Mouse (Mus musculus): ENCODE measurements around the gene Cep97.

GRCm38 (mm10) chr16:55893410-55894107 is 41.1 kb downstream of the Cep97 start:
- TF ChIP-seq MAFK (IDR thresholded peaks at IDR 0.05; ENCODE audit: insufficient read depth, low read depth, low read length) (no peak), CHD2 (IDR thresholded peaks at IDR 0.05; ENCODE audit: low read depth, low read length) (no peak)

Measured in ES-E14 (cell line).